Comparison of ENCODE assay signal across 8 mouse cellular contexts in the genomic region with DNA sequence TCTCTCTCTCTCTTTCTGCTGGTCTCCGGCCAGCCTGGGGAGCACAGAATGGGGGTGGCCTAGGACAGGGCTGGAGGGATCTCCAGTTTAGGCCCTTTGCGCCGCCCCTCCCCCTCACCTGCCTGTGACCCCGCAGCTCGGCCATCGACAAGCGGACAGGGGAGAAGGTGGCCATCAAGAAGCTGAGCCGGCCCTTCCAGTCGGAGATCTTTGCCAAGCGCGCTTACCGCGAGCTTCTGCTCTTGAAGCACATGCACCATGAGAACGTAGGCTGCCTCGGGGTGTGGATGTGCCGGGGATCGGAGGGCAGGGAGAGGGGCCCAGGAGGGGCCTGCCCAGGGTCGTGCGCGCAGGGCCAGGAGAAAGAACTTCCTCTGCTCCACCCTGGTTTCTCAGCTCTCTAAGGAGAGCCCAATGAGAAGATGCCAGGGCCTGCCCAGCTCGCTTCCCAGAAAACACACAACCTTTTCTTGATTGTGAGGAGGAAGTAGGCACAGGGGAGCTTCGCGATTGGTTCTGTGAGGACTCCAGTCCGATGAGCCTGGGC. TPM values are rescaled to one million over a fixed set of nuclear protein-coding genes. Genes with fewer than 3 reads are reported as not detected.
A peak's percentile ranks its signal among the peaks of the same experiment; 100 is the strongest.
DNase-seq lines count a peak whose midpoint lies in the region; ATAC-seq and TF ChIP-seq lines count a peak whose summit lies in the region.

No protein-coding gene starts in this region.

- no peak for TF ChIP-seq CTCF in intestine, postnatal 0 days (IDR thresholded peaks at IDR 0.05; ENCODE audit: low read depth)
- TF ChIP-seq CTCF in lung, postnatal 0 days (IDR thresholded peaks at IDR 0.05) = no peak

- no peaks in the 10 kb centered on the region; the same call in 1 of the 2 replicates for H3K9me3 ChIP-seq in forebrain, embryonic 10.5 days
- no peaks in the 10 kb centered on the region for H3K9me3 ChIP-seq in intestine, postnatal 0 days (ENCODE audit: control insufficient read depth)
- H3K9me3 ChIP-seq in lung, postnatal 0 days (ENCODE audit: low read length) = no peaks in the 10 kb centered on the region
- H3K9me3 ChIP-seq in stomach, embryonic 14.5 days (ENCODE audit: control insufficient read depth, low read depth, low read length) = no peaks in the 10 kb centered on the region

- no peaks in the 10 kb centered on the region for H3K36me3 ChIP-seq in forebrain, embryonic 10.5 days (replicated peaks)
- H3K36me3 ChIP-seq in intestine, postnatal 0 days (ENCODE audit: control insufficient read depth, insufficient read depth) = peaks cover 7% of the 10 kb centered on the region; the same call in 1 of the 2 replicates
- H3K36me3 ChIP-seq in lung, postnatal 0 days (ENCODE audit: insufficient read depth, low read length) = no peaks in the 10 kb centered on the region
- H3K36me3 ChIP-seq in stomach, embryonic 14.5 days (ENCODE audit: control insufficient read depth, insufficient read depth, low read length) = no peaks in the 10 kb centered on the region

- H3K4me2 ChIP-seq in intestine, postnatal 0 days (replicated peaks; ENCODE audit: low read depth) = peak overlapping the region; percentile 69
- peak overlapping the region; percentile 66 for H3K4me2 ChIP-seq in lung, postnatal 0 days (replicated peaks; ENCODE audit: low read depth, low read length)
- peak overlapping the region; percentile 66 for H3K4me2 ChIP-seq in stomach, embryonic 14.5 days (replicated peaks; ENCODE audit: low read depth, low read length)

- peaks cover 17% of the 10 kb centered on the region for H3K4me1 ChIP-seq in forebrain, embryonic 10.5 days
- peaks cover 8% of the 10 kb centered on the region; the same call in 1 of the 2 replicates for H3K4me1 ChIP-seq in intestine, postnatal 0 days (replicated peaks; ENCODE audit: control insufficient read depth, insufficient read depth, low read length)
- H3K4me1 ChIP-seq in lung, postnatal 0 days (ENCODE audit: insufficient read depth, low read depth, low read length) = peaks cover 13% of the 10 kb centered on the region; the same call in 1 of the 2 replicates
- H3K4me1 ChIP-seq in stomach, embryonic 14.5 days (ENCODE audit: control insufficient read depth, insufficient read depth, low read length) = peaks cover 3% of the 10 kb centered on the region; the same call in 1 of the 2 replicates

- H3K9ac ChIP-seq in intestine, postnatal 0 days (ENCODE audit: low read depth, low read length) = peak overlapping the region; percentile 74
- peak overlapping the region; percentile 55 for H3K9ac ChIP-seq in lung, postnatal 0 days (replicated peaks; ENCODE audit: low read depth)
- peak overlapping the region; percentile 53 for H3K9ac ChIP-seq in stomach, embryonic 14.5 days (replicated peaks; ENCODE audit: low read depth, low read length)

- DNase-seq in adrenal gland, adult 2 months = peak; percentile 57
- no peak for DNase-seq in adrenal gland, adult 8-10 months
- peak; percentile 49 for DNase-seq in MEL-GATA-1-ER (ENCODE audit: extremely low read depth, low read depth)
- DNase-seq in forebrain, embryonic 10.5 days (ENCODE audit: extremely low spot score, low spot score) = peak; percentile 32
- DNase-seq in lung, postnatal 0 days (ENCODE audit: low spot score) = peak; percentile 53
- no peak for DNase-seq in Muller cell, postnatal 12 days (ENCODE audit: inconsistent ontology term)

- H3K4me3 ChIP-seq in forebrain, embryonic 10.5 days = peak overlapping the region; percentile 57
- H3K4me3 ChIP-seq in intestine, postnatal 0 days (ENCODE audit: low read depth, low read length) = peak overlapping the region; percentile 56
- peak overlapping the region; percentile 53 for H3K4me3 ChIP-seq in lung, postnatal 0 days (ENCODE audit: low read depth, low read length)
- peak overlapping the region; percentile 49 for H3K4me3 ChIP-seq in stomach, embryonic 14.5 days (ENCODE audit: low read depth, low read length)

- ATAC-seq in intestine, postnatal 0 days = peak; percentile 54
- peak; percentile 55 for ATAC-seq in lung, postnatal 0 days
- peak; percentile 44; the same call in 1 of the 2 replicates for ATAC-seq in stomach, embryonic 14.5 days (ENCODE audit: insufficient number of reproducible peaks, insufficient read depth, low FRiP score, low read depth)

- peaks cover 49% of the 10 kb centered on the region for H3K27me3 ChIP-seq in forebrain, embryonic 10.5 days (ENCODE audit: poor library complexity, severe bottlenecking)
- H3K27me3 ChIP-seq in intestine, postnatal 0 days (replicated peaks; ENCODE audit: control insufficient read depth, insufficient read depth, low read length) = no peaks in the 10 kb centered on the region
- peaks cover 6% of the 10 kb centered on the region; the same call in 1 of the 2 replicates for H3K27me3 ChIP-seq in lung, postnatal 0 days (replicated peaks; ENCODE audit: insufficient read depth, low read length)
- H3K27me3 ChIP-seq in stomach, embryonic 14.5 days (ENCODE audit: control insufficient read depth, insufficient read depth, low read length) = no peaks in the 10 kb centered on the region

- peak overlapping the region; percentile 68 for H3K27ac ChIP-seq in forebrain, embryonic 10.5 days
- peak overlapping the region; percentile 74 for H3K27ac ChIP-seq in intestine, postnatal 0 days (ENCODE audit: low read depth, low read length)
- 0 out of 2 replicates have a peak overlapping the region, but pooled peaks have one; percentile 10 for H3K27ac ChIP-seq in lung, postnatal 0 days (ENCODE audit: low read length)
- peak overlapping the region; percentile 49; the same call in 1 of the 2 replicates for H3K27ac ChIP-seq in stomach, embryonic 14.5 days (ENCODE audit: low read length)

- 5% methylated on average over 24 of the region's 24 CpGs for WGBS in forebrain, embryonic 10.5 days
- 2% methylated on average over 24 of the region's 24 CpGs for WGBS in intestine, postnatal 0 days
- WGBS in lung, postnatal 0 days = 1% methylated on average over 24 of the region's 24 CpGs
- 3% methylated on average over 24 of the region's 24 CpGs for whole genome bisulfite sequencing in stomach, embryonic 14.5 days

- TF ChIP-seq EP300 in lung, postnatal 0 days (IDR thresholded peaks at IDR 0.05) = no peak

RNA-seq across cellular contexts. Expression of gene Mapk13, which starts 0.9 kb away (rescaled TPM):
- total RNA-seq in adrenal gland, adult 2 months (2021) = 100 to 1,000 TPM in 1 of 2 experiments, 10 to 100 TPM in 1; 97.4 to 350 TPM
- polyA plus RNA-seq in adrenal gland, adult 2 months (2012; rRNA removed) = 193 and 279 TPM in 2 replicates
- 100 to 1,000 TPM; 128 to 457 (median 281) TPM for total RNA-seq in adrenal gland, adult 8-10 months (2022)
- 8.4 and 8.7 TPM in 2 replicates for polyA plus RNA-seq in forebrain, embryonic 10.5 days (2016; fragmentation: Nextera tagmentation; extraction: Ambion mirVana)
- 204 and 222 TPM in 2 replicates for polyA plus RNA-seq in intestine, postnatal 0 days (2015; fragmentation: Nextera tagmentation; extraction: Ambion mirVana)
- 46.7 and 46.9 TPM in 2 replicates for polyA plus RNA-seq in lung, postnatal 0 days (2015; fragmentation: Nextera tagmentation; extraction: Ambion mirVana)
- 77.5 and 78.3 TPM in 2 replicates for polyA plus RNA-seq in stomach, embryonic 14.5 days (2014; fragmentation: Nextera tagmentation; extraction: Ambion mirVana)

RNA-seq across cellular contexts. Expression of gene Brpf3, which starts 30.9 kb away (rescaled TPM):
- total RNA-seq in adrenal gland, adult 2 months (2021) = 100 to 1,000 TPM in 1 of 2 experiments, 10 to 100 TPM in 1; 65.1 to 134 TPM
- 60.3 and 70.1 TPM in 2 replicates for polyA plus RNA-seq in adrenal gland, adult 2 months (2012; rRNA removed)
- 10 to 100 TPM; 75.6 to 83.4 (median 77.1) TPM for total RNA-seq in adrenal gland, adult 8-10 months (2022)
- 8.9 and 12.0 TPM in 2 replicates for polyA plus RNA-seq in forebrain, embryonic 10.5 days (2016; fragmentation: Nextera tagmentation; extraction: Ambion mirVana)
- 42.9 and 44.4 TPM in 2 replicates for polyA plus RNA-seq in intestine, postnatal 0 days (2015; fragmentation: Nextera tagmentation; extraction: Ambion mirVana)
- 6.0 and 6.2 TPM in 2 replicates for polyA plus RNA-seq in lung, postnatal 0 days (2015; fragmentation: Nextera tagmentation; extraction: Ambion mirVana)
- 12.6 and 13.8 TPM in 2 replicates for polyA plus RNA-seq in stomach, embryonic 14.5 days (2014; fragmentation: Nextera tagmentation; extraction: Ambion mirVana)

RNA-seq across cellular contexts. Expression of gene AC170998.1, which starts 44.1 kb away (rescaled TPM):
- 1 to 10 TPM in 1 of 2 experiments, not detected in 1; 1.7 TPM for total RNA-seq in adrenal gland, adult 2 months (2021)
- polyA plus RNA-seq in adrenal gland, adult 2 months (2012; rRNA removed) = 0.31 and 0.40 TPM in 2 replicates
- total RNA-seq in adrenal gland, adult 8-10 months (2022) = 1 to 10 TPM in 3 of 4 experiments, under 1 TPM in 1; 0.58 to 3.7 (median 2.1) TPM
- polyA plus RNA-seq in forebrain, embryonic 10.5 days (2016; fragmentation: Nextera tagmentation; extraction: Ambion mirVana) = 2.6 and 4.3 TPM in 2 replicates
- polyA plus RNA-seq in intestine, postnatal 0 days (2015; fragmentation: Nextera tagmentation; extraction: Ambion mirVana) = 1.2 and 1.5 TPM in 2 replicates
- 2.0 and 2.4 TPM in 2 replicates for polyA plus RNA-seq in lung, postnatal 0 days (2015; fragmentation: Nextera tagmentation; extraction: Ambion mirVana)
- 4.2 and 5.4 TPM in 2 replicates for polyA plus RNA-seq in stomach, embryonic 14.5 days (2014; fragmentation: Nextera tagmentation; extraction: Ambion mirVana)

Comparison
In these comparisons a context has a peak if more than half of its experiments do, and no peak if none do; other contexts are left out.
1. DNase-seq: peak in adrenal gland, adult 2 months (single experiment), MEL-GATA-1-ER (single experiment), forebrain, embryonic 10.5 days (single experiment) and lung, postnatal 0 days (single experiment); none in adrenal gland, adult 8-10 months (single experiment) and Muller cell, postnatal 12 days (single experiment).
2. H3K27ac ChIP-seq: peak in every context shown above with its lines; median percentile 74 in intestine, postnatal 0 days; 68 in forebrain, embryonic 10.5 days; 49 in stomach, embryonic 14.5 days; 10 in lung, postnatal 0 days.
3. Peak in every context shown above with its lines, with median percentiles within 50 percentile points of each other: H3K4me3 ChIP-seq, ATAC-seq, H3K4me2 ChIP-seq and H3K9ac ChIP-seq.